Mouse (Mus musculus): ENCODE measurements at regions not wholly inside any gene's neighbourhood (a gene's known extent, or its start where the extent isn't known, plus 50 kb on each side); places are given as distances from the start of the nearest gene placed in this dataset.

DNA sequence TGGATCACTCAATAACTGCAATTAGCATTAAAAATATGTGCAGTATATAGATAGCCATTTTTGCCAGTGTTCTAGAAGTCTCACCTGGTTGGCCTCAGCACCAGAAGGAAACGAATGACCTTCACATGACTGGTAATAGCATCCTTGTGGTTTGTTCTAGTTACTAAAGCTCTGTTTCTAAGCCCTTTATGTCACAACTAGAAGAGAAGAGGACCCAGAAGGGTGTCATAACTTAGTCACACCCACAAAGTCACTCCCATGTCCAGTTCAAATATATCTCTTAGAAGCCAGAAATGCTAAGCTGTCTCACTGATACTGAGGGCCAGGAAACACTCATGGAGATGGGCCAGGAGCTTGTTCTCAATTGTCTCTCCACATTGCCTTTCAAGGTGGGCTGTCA is 170.5 kb upstream of the Cpeb2 start:
- no peak for TF ChIP-seq GATA4 (IDR thresholded peaks at IDR 0.05; ENCODE audit: insufficient replicate concordance, low read length)

DNA sequence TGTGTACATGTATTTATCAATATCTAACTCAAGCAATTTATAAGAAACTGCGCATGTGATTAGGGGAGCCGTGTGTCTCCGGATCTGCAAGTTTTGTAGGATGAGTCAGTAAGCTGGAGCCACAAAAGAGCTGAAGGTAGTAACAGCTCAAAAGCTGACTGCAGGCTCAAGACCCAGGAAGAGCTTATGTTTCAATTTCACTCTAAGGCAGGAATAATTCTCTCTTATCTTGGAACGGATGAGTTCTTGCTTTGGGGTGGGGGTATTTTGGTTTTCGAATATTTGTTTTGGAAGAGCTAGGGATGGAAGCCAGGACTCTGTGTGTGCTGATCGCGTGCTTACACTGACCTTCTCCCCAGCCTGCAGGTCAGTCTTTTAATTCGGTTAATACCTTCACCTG is 169.6 kb upstream of the Cpeb2 start:
- no peak for TF ChIP-seq GATA4 (IDR thresholded peaks at IDR 0.05; ENCODE audit: insufficient replicate concordance, low read length)

DNA sequence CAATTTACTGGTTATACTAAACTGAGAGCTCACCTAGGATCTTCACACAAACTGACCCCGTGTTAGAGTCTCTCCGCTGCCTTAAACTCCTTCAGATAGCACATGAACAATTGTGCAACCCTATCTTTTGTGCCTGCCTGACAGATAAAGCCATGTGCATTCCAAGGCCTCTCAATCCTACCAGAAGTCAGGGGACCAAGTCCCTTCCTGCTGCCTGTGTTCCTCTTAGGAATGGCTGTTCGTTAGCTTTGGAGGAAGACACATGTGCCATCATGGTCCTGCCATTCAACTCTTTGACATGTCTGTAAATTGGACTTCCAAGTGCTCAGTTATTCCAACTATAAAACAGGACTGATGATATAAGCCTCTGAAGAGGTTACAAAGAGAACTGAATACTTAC is 161.4 kb upstream of the Cpeb2 start:
- no peak for TF ChIP-seq GATA4 (IDR thresholded peaks at IDR 0.05; ENCODE audit: insufficient replicate concordance, low read length)

DNA sequence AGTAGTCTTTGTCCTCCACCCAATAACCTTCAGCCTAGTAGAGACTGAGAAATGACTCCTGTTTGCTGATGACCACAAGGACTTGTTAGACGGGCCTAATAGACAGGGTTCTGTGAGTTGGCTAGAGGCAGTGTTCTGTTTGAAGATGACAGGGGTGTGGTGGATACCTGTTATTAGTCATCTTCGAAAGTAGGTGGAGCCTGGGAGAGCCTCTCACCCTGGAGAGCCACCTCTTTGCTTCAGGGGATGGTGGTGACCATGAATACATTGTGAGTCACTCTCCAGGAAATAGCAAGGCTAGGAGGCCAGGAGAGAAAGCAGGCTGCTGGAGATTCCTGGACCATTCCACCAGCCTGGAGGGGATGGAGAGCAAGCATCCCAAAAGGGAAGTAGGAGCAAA is 160.6 kb upstream of the Cpeb2 start:
- TF ChIP-seq GATA4 (IDR thresholded peaks at IDR 0.05; ENCODE audit: insufficient replicate concordance, low read length) = no peak

- TF ChIP-seq GATA4 (IDR thresholded peaks at IDR 0.05; ENCODE audit: insufficient replicate concordance, low read length) = no peak
Measured at GRCm38 (mm10) chr5:43074536-43074935, 158.4 kb upstream of the Cpeb2 start.

DNA sequence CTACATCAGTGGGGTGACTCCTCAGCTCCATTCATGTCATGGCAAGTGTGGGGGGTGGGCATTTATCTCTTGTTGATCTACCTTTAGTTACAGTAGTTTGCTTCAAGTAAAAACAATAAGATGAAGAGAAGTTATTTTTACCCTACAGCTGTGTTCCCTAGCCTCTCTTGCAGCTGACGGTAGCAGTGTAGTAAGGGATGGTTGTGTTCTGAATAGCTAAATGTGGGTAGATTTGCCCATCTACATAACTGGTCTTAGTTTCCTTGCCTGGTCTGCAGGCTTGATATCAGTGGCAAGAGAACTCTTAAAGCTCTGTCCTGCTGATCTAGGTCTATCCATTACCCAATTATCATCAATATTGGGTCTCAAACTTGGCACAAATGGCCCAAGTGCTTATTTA is 152.7 kb upstream of the Cpeb2 start:
- TF ChIP-seq GATA4 (IDR thresholded peaks at IDR 0.05; ENCODE audit: insufficient replicate concordance, low read length) = no peak

DNA sequence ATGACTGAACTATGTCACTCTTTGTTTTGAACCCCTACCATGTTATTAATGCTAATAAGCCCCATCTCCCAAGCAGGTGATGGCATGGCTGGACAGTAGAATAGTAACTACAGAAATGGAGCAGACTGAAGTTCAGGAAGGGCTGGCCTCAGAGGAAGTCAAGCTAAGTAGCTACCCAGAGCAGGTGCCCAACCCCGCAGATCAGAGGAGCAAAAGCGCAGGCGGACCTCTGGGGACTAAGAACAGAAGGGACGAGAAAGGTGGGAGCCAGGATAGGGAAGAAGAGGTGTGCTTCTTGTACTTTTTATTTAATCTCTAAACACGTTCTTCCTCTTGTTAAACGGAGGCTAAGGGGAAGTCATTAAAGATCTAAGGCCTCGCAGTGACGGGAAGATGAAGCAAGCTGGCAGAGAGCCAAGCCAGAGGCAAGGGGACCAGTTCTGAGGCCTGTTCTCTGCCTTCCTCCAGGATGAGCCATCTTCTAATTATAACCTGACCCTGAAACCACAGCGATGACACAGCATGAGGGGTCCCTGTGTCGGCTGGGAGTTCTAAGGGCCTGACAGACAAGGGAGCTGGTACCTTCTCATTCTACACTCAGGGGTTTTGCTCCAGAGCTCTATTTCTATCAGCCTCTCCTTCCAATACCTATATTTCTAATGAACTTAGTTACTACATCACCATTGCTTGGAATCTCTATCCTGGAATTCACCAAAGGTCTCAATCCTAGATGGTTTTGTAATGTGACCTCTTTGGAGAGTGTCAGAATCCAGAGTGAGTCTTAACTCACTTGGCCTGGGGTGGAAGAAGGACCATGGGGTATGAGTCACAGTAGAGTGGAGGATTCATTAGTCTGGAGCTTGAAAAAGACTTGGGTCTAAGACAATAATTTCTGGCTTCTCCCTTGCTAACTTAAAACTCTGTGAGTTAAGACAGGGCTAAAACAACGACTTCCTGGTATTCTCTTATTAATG is 151.1 kb upstream of the Cpeb2 start:
- no peak for TF ChIP-seq GATA4 (IDR thresholded peaks at IDR 0.05; ENCODE audit: insufficient replicate concordance, low read length)

DNA sequence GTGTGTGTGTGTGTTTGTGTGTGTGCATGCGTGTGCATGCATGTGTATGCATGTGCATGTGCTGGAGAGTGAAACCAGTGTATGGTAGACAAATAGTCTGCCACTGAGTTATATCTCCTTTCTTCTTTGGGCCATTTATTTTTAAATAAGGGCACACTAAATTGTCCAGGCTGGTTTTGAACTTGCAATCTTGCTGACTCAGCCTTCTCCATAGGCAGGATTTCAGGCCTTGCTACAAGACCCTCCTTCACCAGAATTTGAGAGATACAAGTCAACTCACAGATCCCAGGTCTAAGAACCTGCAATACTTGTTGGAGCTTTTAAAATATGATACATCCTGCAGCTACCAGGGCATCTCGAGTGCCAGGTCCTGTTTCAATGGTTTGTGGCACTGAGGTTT is 145.9 kb upstream of the Cpeb2 start:
- TF ChIP-seq GATA4 (IDR thresholded peaks at IDR 0.05; ENCODE audit: insufficient replicate concordance, low read length) = no peak

- no peak for TF ChIP-seq GATA4 (IDR thresholded peaks at IDR 0.05; ENCODE audit: insufficient replicate concordance, low read length)
Measured at GRCm38 (mm10) chr5:43087907-43088387, 145.0 kb upstream of the Cpeb2 start.

- no peak for TF ChIP-seq GATA4 (IDR thresholded peaks at IDR 0.05; ENCODE audit: insufficient replicate concordance, low read length)
Measured at GRCm38 (mm10) chr5:43088650-43089397, 144.1 kb upstream of the Cpeb2 start.

DNA sequence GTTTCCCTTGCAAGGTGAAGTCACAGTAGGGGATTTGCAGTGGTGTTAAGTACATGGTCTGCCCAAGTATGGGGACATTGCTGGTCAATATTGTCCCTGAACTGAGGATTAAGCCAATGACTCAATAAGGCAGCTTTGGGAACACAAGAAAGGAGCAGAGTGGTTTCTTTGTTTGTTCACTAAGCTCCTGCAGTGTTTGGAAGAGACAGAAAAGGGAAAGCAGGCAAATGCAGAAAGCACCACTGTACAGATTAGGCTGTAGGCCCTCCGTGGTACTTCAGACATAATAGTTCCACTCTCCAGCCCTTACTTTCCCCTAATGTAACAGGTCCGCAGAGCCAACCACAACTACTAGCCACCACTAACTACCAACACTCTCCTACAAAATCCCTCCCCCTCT is 143.5 kb upstream of the Cpeb2 start:
- no peak for TF ChIP-seq GATA4 (IDR thresholded peaks at IDR 0.05; ENCODE audit: insufficient replicate concordance, low read length)

DNA sequence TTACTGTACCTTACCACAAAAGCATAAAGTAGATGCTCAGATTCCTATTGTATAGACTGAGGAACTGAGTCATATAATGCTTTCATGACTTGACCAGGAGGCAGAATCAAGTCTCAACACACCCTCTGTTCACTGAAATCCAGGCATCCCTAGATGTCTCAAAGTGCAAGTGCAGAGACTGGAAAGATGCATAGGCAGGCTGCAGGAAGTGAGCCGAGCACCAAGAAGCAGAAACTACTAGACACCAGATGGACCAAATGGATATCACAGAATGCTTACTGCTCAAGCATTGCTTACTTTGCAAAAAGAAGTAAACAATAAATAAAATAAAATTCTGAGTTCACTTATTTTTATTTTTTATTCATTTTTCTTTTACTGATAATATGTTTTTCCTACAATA is 143.0 kb upstream of the Cpeb2 start:
- no peak for TF ChIP-seq GATA4 (IDR thresholded peaks at IDR 0.05; ENCODE audit: insufficient replicate concordance, low read length)

- TF ChIP-seq GATA4 (IDR thresholded peaks at IDR 0.05; ENCODE audit: insufficient replicate concordance, low read length) = peak; percentile 51; the same call in 1 of the 2 replicates
Measured at GRCm38 (mm10) chr5:43093647-43094326, 139.2 kb upstream of the Cpeb2 start.

- no peak for TF ChIP-seq GATA4 (IDR thresholded peaks at IDR 0.05; ENCODE audit: insufficient replicate concordance, low read length)
Measured at GRCm38 (mm10) chr5:43094329-43094898, 138.6 kb upstream of the Cpeb2 start.

DNA sequence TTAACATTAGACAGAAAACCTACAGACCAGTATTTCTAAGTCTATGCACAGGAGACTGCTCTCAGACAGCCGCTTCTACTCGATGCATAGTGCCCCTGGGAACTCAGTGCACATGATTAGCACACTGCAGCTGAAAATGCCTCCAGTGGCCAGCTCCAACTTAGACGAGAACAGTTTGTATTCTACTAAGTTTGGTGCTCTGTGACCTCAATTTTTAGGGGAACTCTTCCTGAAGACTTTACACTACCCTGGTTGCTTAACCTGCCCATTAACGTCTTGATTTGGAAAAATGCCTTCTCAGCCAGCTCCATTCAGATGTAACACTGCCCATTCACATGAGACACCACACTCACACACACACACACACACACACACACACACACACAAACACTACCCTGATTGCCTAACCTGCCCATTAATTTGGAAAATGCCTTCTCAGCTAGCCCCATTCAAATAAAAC is 130.9 kb upstream of the Cpeb2 start:
- no peak for TF ChIP-seq GATA4 (IDR thresholded peaks at IDR 0.05; ENCODE audit: insufficient replicate concordance, low read length)

Measured in liver, adult (tissue).